Mouse (Mus musculus) myocyte (in vitro differentiated cells): ENCODE measurements at regions not wholly inside any gene's neighbourhood (a gene's known extent, or its start where the extent isn't known, plus 50 kb on each side); places are given as distances from the start of the nearest gene placed in this dataset.
A peak's percentile ranks its signal among the peaks of the same experiment; 100 is the strongest.

Source experiments
- H3K27me3 ChIP-seq: one replicate; pipeline ENCODE4 v1.6.1; 2011; ENCODE audit not compliant: control insufficient read depth, insufficient read depth, insufficient read length
- H3K36me3 ChIP-seq: one replicate; pipeline ENCODE4 v1.6.1; 2011; ENCODE audit not compliant: control insufficient read depth, insufficient read depth
- H3K4me2 ChIP-seq: one replicate; pipeline ENCODE4 v1.6.1; 2011; ENCODE audit warnings: low read depth, control low read depth
- H3K4me3 ChIP-seq: one replicate; pipeline ENCODE4 v1.5.1; 2011; ENCODE audit warnings: mild to moderate bottlenecking, control low read depth, moderate library complexity
- H3K79me2 ChIP-seq: one replicate; pipeline ENCODE4 v1.6.1; 2011; ENCODE audit not compliant: control insufficient read depth, insufficient read depth
- H3ac ChIP-seq: one replicate; pipeline ENCODE4 v1.6.1; 2011; ENCODE audit not compliant: control insufficient read depth, insufficient read length
- CEBPB ChIP-seq: IDR thresholded peaks from 2 replicates; pipeline ENCODE4 v1.6.1; 2011; ENCODE audit warnings: mild to moderate bottlenecking, moderate library complexity; ENCODE audit not compliant: poor library complexity, insufficient read depth, severe bottlenecking
- E2F4 ChIP-seq: IDR thresholded peaks from one replicate; pipeline ENCODE4 v1.6.1; 2011; ENCODE audit warnings: mild to moderate bottlenecking, control low read depth, moderate library complexity; ENCODE audit not compliant: insufficient read depth
- MAX ChIP-seq: IDR thresholded peaks from one replicate; pipeline ENCODE4 v1.6.1; 2011; ENCODE audit warnings: low read depth, mild to moderate bottlenecking, control low read depth
- MYOD1 ChIP-seq, 3 experiments: IDR thresholded peaks; one replicate each; pipeline ENCODE4 v1.6.1; 2011; ENCODE audit warnings: control low read depth in 2 of 3, low read depth in 2 of 3, mild to moderate bottlenecking in 2 of 3, moderate library complexity in 1 of 3; ENCODE audit not compliant: insufficient read length in 2 of 3, control insufficient read depth in 1 of 3
- MYOG ChIP-seq, 3 experiments: IDR thresholded peaks; one replicate each; pipeline ENCODE4 v1.6.1; 2011; ENCODE audit warnings: control low read depth in 2 of 3, low read depth in 2 of 3, mild to moderate bottlenecking in 2 of 3; ENCODE audit not compliant: insufficient read length in 2 of 3, control insufficient read depth in 1 of 3, insufficient read depth in 1 of 3
- POLR2A ChIP-seq: IDR thresholded peaks from one replicate; pipeline ENCODE4 v1.6.1; 2011; ENCODE audit warnings: low read depth, mild to moderate bottlenecking, control low read depth, moderate library complexity; ENCODE audit not compliant: insufficient read length
- POLR2AphosphoS2 ChIP-seq: IDR thresholded peaks from one replicate; pipeline ENCODE4 v1.6.1; 2011; ENCODE audit warnings: low read depth, control low read depth; ENCODE audit not compliant: insufficient read length
- REST ChIP-seq: IDR thresholded peaks from one replicate; pipeline ENCODE4 v1.6.1; 2011; ENCODE audit warnings: mild to moderate bottlenecking, control low read depth, moderate library complexity; ENCODE audit not compliant: insufficient read depth, insufficient read length
- SRF ChIP-seq: IDR thresholded peaks from one replicate; pipeline ENCODE4 v1.6.1; 2011; ENCODE audit warnings: low read depth; ENCODE audit not compliant: control insufficient read depth, insufficient read length
- TCF12 ChIP-seq: IDR thresholded peaks from one replicate; pipeline ENCODE4 v1.6.1; 2011; ENCODE audit warnings: mild to moderate bottlenecking, control low read depth; ENCODE audit not compliant: poor library complexity, insufficient read depth, severe bottlenecking
- TCF3 ChIP-seq: IDR thresholded peaks from one replicate; pipeline ENCODE4 v1.6.1; 2011; ENCODE audit warnings: low read depth, control low read depth; ENCODE audit not compliant: insufficient read length
- USF1 ChIP-seq: IDR thresholded peaks from one replicate; pipeline ENCODE4 v1.6.1; 2011; ENCODE audit warnings: low read depth, mild to moderate bottlenecking, control low read depth, moderate library complexity

GRCm38 (mm10) chr13:52114962-52115361 lies 268.5 kb downstream of the Gadd45g start:
- H3K36me3 ChIP-seq: no peaks in the 10 kb centered on the region
- H3K27me3 ChIP-seq: no peaks in the 10 kb centered on the region
- H3ac ChIP-seq: no peak overlapping the region
- H3K4me2 ChIP-seq: peak overlapping the region; percentile 10
- H3K4me3 ChIP-seq: no peak overlapping the region
- peak; percentile 66 for TF ChIP-seq USF1
- no peak for TF ChIP-seq MYOG (IDR thresholded peaks at IDR 0.05; ENCODE audit: control insufficient read depth in 1 of 3, insufficient read depth in 1 of 3, insufficient read length in 2 of 3, low read depth in 2 of 3)
- no peaks in the 10 kb centered on the region for H3K79me2 ChIP-seq

GRCm38 (mm10) chr13:52116241-52116640 lies 269.8 kb downstream of the Gadd45g start:
- Histone ChIP-seq H3K27me3 (no peaks in the 10 kb centered on the region), H3K4me3 (no peak overlapping the region), H3K4me2 (no peak overlapping the region), H3K36me3 (no peaks in the 10 kb centered on the region), H3K79me2 (no peaks in the 10 kb centered on the region), H3ac (no peak overlapping the region)
- TF ChIP-seq MYOG (IDR thresholded peaks at IDR 0.05; ENCODE audit: control insufficient read depth in 1 of 3, insufficient read depth in 1 of 3, insufficient read length in 2 of 3, low read depth in 2 of 3) (no peak), CEBPB (no peak), TCF3 (no peak), REST (no peak), MYOD1 (IDR thresholded peaks at IDR 0.05; ENCODE audit: control insufficient read depth in 1 of 3, insufficient read length in 2 of 3, low read depth in 2 of 3) (no peak), TCF12 (no peak), MAX (no peak), USF1 (no peak), POLR2AphosphoS2 (no peak), SRF (no peak), E2F4 (no peak), POLR2A (no peak)

GRCm38 (mm10) chr13:52116756-52117155 lies 270.3 kb downstream of the Gadd45g start:
- TF ChIP-seq MYOD1 (IDR thresholded peaks at IDR 0.05; ENCODE audit: control insufficient read depth in 1 of 3, insufficient read length in 2 of 3, low read depth in 2 of 3): no peak
- no peak for TF ChIP-seq SRF
- no peak for TF ChIP-seq POLR2A
- no peak for TF ChIP-seq TCF3
- no peak for TF ChIP-seq CEBPB
- no peak for TF ChIP-seq E2F4
- no peak for TF ChIP-seq MAX
- TF ChIP-seq TCF12: no peak
- TF ChIP-seq POLR2AphosphoS2: no peak
- no peak for TF ChIP-seq USF1
- no peak for TF ChIP-seq MYOG (IDR thresholded peaks at IDR 0.05; ENCODE audit: control insufficient read depth in 1 of 3, insufficient read depth in 1 of 3, insufficient read length in 2 of 3, low read depth in 2 of 3)
- no peak for TF ChIP-seq REST
- Histone ChIP-seq H3K4me3 (no peak overlapping the region), H3K79me2 (no peaks in the 10 kb centered on the region), H3K36me3 (no peaks in the 10 kb centered on the region), H3K4me2 (no peak overlapping the region), H3K27me3 (no peaks in the 10 kb centered on the region), H3ac (no peak overlapping the region)

- TF ChIP-seq TCF12: peak; percentile 20
- TF ChIP-seq USF1: no peak
- no peak for TF ChIP-seq POLR2AphosphoS2
- no peak for TF ChIP-seq E2F4
- peak in 2 of 3 experiments; percentile 75 to 95 for TF ChIP-seq MYOG (IDR thresholded peaks at IDR 0.05; ENCODE audit: control insufficient read depth in 1 of 3, insufficient read depth in 1 of 3, insufficient read length in 2 of 3, low read depth in 2 of 3)
- TF ChIP-seq REST: no peak
- peak; percentile 66 for TF ChIP-seq TCF3
- TF ChIP-seq MAX: no peak
- no peak for TF ChIP-seq POLR2A
- TF ChIP-seq SRF: peak; percentile 8
- TF ChIP-seq CEBPB: no peak
- TF ChIP-seq MYOD1 (IDR thresholded peaks at IDR 0.05; ENCODE audit: control insufficient read depth in 1 of 3, insufficient read length in 2 of 3, low read depth in 2 of 3): peak in 2 of 3 experiments; percentile 88 to 94
These were observed 274.3 kb downstream of the Gadd45g start for GRCm38 (mm10) chr13:52120795-52121194.

GRCm38 (mm10) chr13:52125037-52125436 lies 278.6 kb downstream of the Gadd45g start:
- Histone ChIP-seq H3K4me2 (no peak overlapping the region), H3K36me3 (no peaks in the 10 kb centered on the region), H3K79me2 (no peaks in the 10 kb centered on the region), H3ac (no peak overlapping the region), H3K27me3 (no peaks in the 10 kb centered on the region), H3K4me3 (no peak overlapping the region)
- TF ChIP-seq MYOD1 (IDR thresholded peaks at IDR 0.05; ENCODE audit: control insufficient read depth in 1 of 3, insufficient read length in 2 of 3, low read depth in 2 of 3) (no peak), MYOG (IDR thresholded peaks at IDR 0.05; ENCODE audit: control insufficient read depth in 1 of 3, insufficient read depth in 1 of 3, insufficient read length in 2 of 3, low read depth in 2 of 3) (no peak), CEBPB (0 out of 2 replicates have a peak, but pooled peaks have one; percentile 38), MAX (no peak), REST (no peak), POLR2A (no peak), TCF12 (no peak), TCF3 (no peak)

More at GRCm38 (mm10) chr13:52120795-52121194, 274.3 kb downstream of the Gadd45g start:
- peak overlapping the region; percentile 0 for H3K4me2 ChIP-seq
- no peak overlapping the region for H3ac ChIP-seq
- no peaks in the 10 kb centered on the region for H3K79me2 ChIP-seq
- no peaks in the 10 kb centered on the region for H3K27me3 ChIP-seq
- H3K36me3 ChIP-seq: no peaks in the 10 kb centered on the region
- H3K4me3 ChIP-seq: no peak overlapping the region
